Mouse (Mus musculus) CH12.LX (cell line): ENCODE measurements around the gene Car4. TPM values are rescaled to one million over a fixed set of nuclear protein-coding genes. Genes with fewer than 3 reads are reported as not detected.

Experiments
- DNase-seq: peaks from one replicate; pipeline ENCODE4 v3.0.0-alpha.2; 2013; ENCODE audit errors: extremely low read depth
- H3K27ac ChIP-seq: 2 replicates; pipeline ENCODE4 v1.5.1; 2012; ENCODE audit warnings: low read depth, mild to moderate bottlenecking, control low read depth, moderate library complexity; ENCODE audit not compliant: insufficient read depth
- H3K27me3 ChIP-seq: replicated peaks from 2 replicates; pipeline ENCODE3; 2012; ENCODE audit warnings: inconsistent platforms
- H3K36me3 ChIP-seq, 2 experiments: replicated peaks in 1 of 2; 2 replicates each; pipeline versions ENCODE3 to v1.6.1; 2012; ENCODE audit warnings: inconsistent platforms in 1 of 2, low read length in 1 of 2, mild to moderate bottlenecking in 1 of 2, mixed read lengths in 1 of 2, moderate library complexity in 1 of 2; ENCODE audit not compliant: control insufficient read depth in 1 of 2, insufficient read depth in 1 of 2
- H3K4me1 ChIP-seq, 2 experiments: 2 replicates each; pipeline ENCODE4 v1.6.1; 2012; ENCODE audit warnings: inconsistent platforms in 1 of 2, moderate library complexity in 1 of 2; ENCODE audit not compliant: insufficient read depth in 2 of 2, control insufficient read depth in 1 of 2
- H3K4me2 ChIP-seq: 2 replicates; pipeline ENCODE4 v1.6.1; 2012; ENCODE audit warnings: low read depth, mild to moderate bottlenecking, control low read depth; ENCODE audit not compliant: poor library complexity, insufficient read depth, severe bottlenecking
- H3K4me3 ChIP-seq, 3 experiments: fragments of 150-350 bp in 1 of 3; sonication (generic) in 1 of 3; replicated peaks in 1 of 3; 2 replicates each; pipeline versions ENCODE3 to v1.5.1; 2011 to 2012; ENCODE audit warnings: low read depth in 2 of 3, low read length in 2 of 3, mild to moderate bottlenecking in 2 of 3, moderate library complexity in 2 of 3, control low read depth in 1 of 3, improper control_type of control experiment in 1 of 3, inconsistent platforms in 1 of 3, mixed read lengths in 1 of 3; ENCODE audit not compliant: poor library complexity in 1 of 3
- H3K79me2 ChIP-seq: replicated peaks from 2 replicates; pipeline ENCODE4 v1.6.1; 2012; ENCODE audit warnings: mild to moderate bottlenecking, moderate library complexity; ENCODE audit not compliant: control insufficient read depth, poor library complexity, insufficient read depth, severe bottlenecking; ENCODE audit errors: extremely low read depth
- H3K9ac ChIP-seq: 2 replicates; pipeline ENCODE4 v1.6.1; 2012; ENCODE audit warnings: low read depth, mild to moderate bottlenecking, control low read depth, moderate library complexity; ENCODE audit not compliant: insufficient read depth
- H3K9me3 ChIP-seq: replicated peaks from 2 replicates; pipeline ENCODE3; 2012; ENCODE audit warnings: low read length, inconsistent platforms, mixed read lengths
- BHLHE40 ChIP-seq: IDR thresholded peaks from 2 replicates; pipeline ENCODE4 v1.6.1; 2011; ENCODE audit warnings: mild to moderate bottlenecking, low read depth, low read length, improper control_type of control experiment
- CHD1 ChIP-seq: IDR thresholded peaks from 2 replicates; pipeline ENCODE4 v1.6.1; 2012; ENCODE audit warnings: low read depth, low read length, improper control_type of control experiment, inconsistent platforms
- CTCF ChIP-seq, 2 experiments: IDR thresholded peaks in 1 of 2; conservative IDR thresholded peaks in 1 of 2; 2 replicates each; pipeline ENCODE4 v1.5.1; 2011 to 2012; ENCODE audit warnings: low read depth in 2 of 2, low read length in 2 of 2, improper control_type of control experiment in 1 of 2, inconsistent platforms in 1 of 2, mild to moderate bottlenecking in 1 of 2, moderate library complexity in 1 of 2
- E2F4 ChIP-seq: IDR thresholded peaks from 2 replicates; pipeline ENCODE4 v1.6.1; 2011; ENCODE audit warnings: low read depth, low read length, improper control_type of control experiment; ENCODE audit not compliant: insufficient replicate concordance
- ELF1 ChIP-seq: IDR thresholded peaks from 2 replicates; pipeline ENCODE4 v1.6.1; 2014; ENCODE audit warnings: low read depth, mild to moderate bottlenecking, inconsistent platforms, low read length, improper control_type of control experiment
- EP300 ChIP-seq: IDR thresholded peaks from 2 replicates; pipeline ENCODE4 v1.6.1; 2011; ENCODE audit warnings: low read length, improper control_type of control experiment
- ETS1 ChIP-seq: conservative IDR thresholded peaks from 2 replicates; pipeline ENCODE4 v1.6.1; 2012; ENCODE audit warnings: low read depth, mild to moderate bottlenecking, inconsistent platforms, low read length, improper control_type of control experiment, moderate library complexity
- HCFC1 ChIP-seq: IDR thresholded peaks from 2 replicates; pipeline ENCODE4 v1.6.1; 2012; ENCODE audit warnings: low read depth, mild to moderate bottlenecking, inconsistent platforms, low read length, improper control_type of control experiment
- IRF4 ChIP-seq: IDR thresholded peaks from 2 replicates; pipeline ENCODE4 v1.6.1; 2014; ENCODE audit warnings: low read depth, mild to moderate bottlenecking, inconsistent platforms, low read length, improper control_type of control experiment
- JUN ChIP-seq: IDR thresholded peaks from 2 replicates; pipeline ENCODE4 v1.6.1; 2011; ENCODE audit warnings: low read depth, mild to moderate bottlenecking, low read length, improper control_type of control experiment, moderate library complexity; ENCODE audit not compliant: insufficient read depth
- JUND ChIP-seq: conservative IDR thresholded peaks from 2 replicates; pipeline ENCODE4 v1.6.1; 2011; ENCODE audit warnings: low read depth, low read length, improper control_type of control experiment
- KAT2A ChIP-seq: IDR thresholded peaks from 2 replicates; pipeline ENCODE4 v1.6.1; 2012; ENCODE audit warnings: low read length, improper control_type of control experiment, inconsistent platforms; ENCODE audit not compliant: insufficient replicate concordance
- MAX ChIP-seq: IDR thresholded peaks from 2 replicates; pipeline ENCODE4 v1.6.1; 2011; ENCODE audit warnings: low read length, improper control_type of control experiment
- MAZ ChIP-seq: IDR thresholded peaks from 2 replicates; pipeline ENCODE4 v1.6.1; 2012; ENCODE audit warnings: low read depth, mild to moderate bottlenecking, inconsistent platforms, low read length, improper control_type of control experiment, moderate library complexity
- MEF2A ChIP-seq: IDR thresholded peaks from 2 replicates; pipeline ENCODE4 v1.6.1; 2014; ENCODE audit warnings: low read depth, mild to moderate bottlenecking, inconsistent platforms, low read length, improper control_type of control experiment, borderline replicate concordance
- MXI1 ChIP-seq: IDR thresholded peaks from 2 replicates; pipeline ENCODE4 v1.6.1; 2011; ENCODE audit warnings: mild to moderate bottlenecking, low read depth, low read length, improper control_type of control experiment
- MYC ChIP-seq: IDR thresholded peaks from 2 replicates; pipeline ENCODE4 v1.6.1; 2011; ENCODE audit warnings: low read depth, mild to moderate bottlenecking, improper control_type of control experiment, low read length
- NELFE ChIP-seq: IDR thresholded peaks from 2 replicates; pipeline ENCODE4 v1.6.1; 2011; ENCODE audit warnings: low read depth, low read length, improper control_type of control experiment
- NRF1 ChIP-seq: IDR thresholded peaks from 2 replicates; pipeline ENCODE4 v1.6.1; 2014; ENCODE audit warnings: low read depth, mild to moderate bottlenecking, inconsistent platforms, low read length, improper control_type of control experiment, moderate library complexity
- POLR2A ChIP-seq: IDR thresholded peaks from 2 replicates; pipeline ENCODE4 v1.6.1; 2011; ENCODE audit warnings: low read depth, mild to moderate bottlenecking, improper control_type of control experiment, low read length
- POLR2AphosphoS2 ChIP-seq: IDR thresholded peaks from 2 replicates; pipeline ENCODE4 v1.6.1; 2011; ENCODE audit warnings: low read depth, low read length, improper control_type of control experiment
- RAD21 ChIP-seq: IDR thresholded peaks from 2 replicates; pipeline ENCODE4 v1.6.1; 2011; ENCODE audit warnings: low read depth, mild to moderate bottlenecking, low read length, improper control_type of control experiment, moderate library complexity
- RCOR1 ChIP-seq: conservative IDR thresholded peaks from 2 replicates; pipeline ENCODE4 v1.6.1; 2012; ENCODE audit warnings: low read depth, mild to moderate bottlenecking, inconsistent platforms, low read length, improper control_type of control experiment
- SIN3A ChIP-seq: IDR thresholded peaks from 2 replicates; pipeline ENCODE4 v1.6.1; 2012; ENCODE audit warnings: low read length, improper control_type of control experiment, inconsistent platforms
- SMC3 ChIP-seq: IDR thresholded peaks from 2 replicates; pipeline ENCODE4 v1.6.1; 2011; ENCODE audit warnings: low read depth, low read length, improper control_type of control experiment
- TBP ChIP-seq: conservative IDR thresholded peaks from 2 replicates; pipeline ENCODE4 v1.6.1; 2011; ENCODE audit warnings: low read depth, low read length, improper control_type of control experiment
- TCF12 ChIP-seq: IDR thresholded peaks from 2 replicates; pipeline ENCODE4 v1.6.1; 2014; ENCODE audit warnings: low read depth, mild to moderate bottlenecking, inconsistent platforms, low read length, improper control_type of control experiment
- UBTF ChIP-seq: IDR thresholded peaks from 2 replicates; pipeline ENCODE4 v1.6.1; 2012; ENCODE audit warnings: low read depth, mild to moderate bottlenecking, inconsistent platforms, low read length, improper control_type of control experiment, moderate library complexity
- USF1 ChIP-seq: IDR thresholded peaks from 2 replicates; pipeline ENCODE4 v1.6.1; 2014; ENCODE audit warnings: low read depth, mild to moderate bottlenecking, inconsistent platforms, low read length, improper control_type of control experiment
- USF2 ChIP-seq: conservative IDR thresholded peaks from 2 replicates; pipeline ENCODE4 v1.6.1; 2011; ENCODE audit warnings: low read depth, low read length, improper control_type of control experiment
- ZKSCAN1 ChIP-seq: IDR thresholded peaks from 2 replicates; pipeline ENCODE4 v1.6.1; 2012; ENCODE audit warnings: low read depth, inconsistent platforms, low read length, improper control_type of control experiment, borderline replicate concordance
- ZMIZ1 ChIP-seq: IDR thresholded peaks from 2 replicates; pipeline ENCODE4 v1.6.1; 2012; ENCODE audit warnings: low read depth, mild to moderate bottlenecking, inconsistent platforms, low read length, improper control_type of control experiment
- ZNF384 ChIP-seq: IDR thresholded peaks from 2 replicates; pipeline ENCODE4 v1.6.1; 2012; ENCODE audit warnings: low read depth, low read length, improper control_type of control experiment, inconsistent platforms
- dilution Hi-C: fragments of 300-500 bp; cut with MboI; formaldehyde crosslinking; loops from 2 replicates; pipeline ENCODE4 v1.14.3; 2020; ENCODE audit warnings: low sequenced_read_pairs; ENCODE audit not compliant: extremely low pct_unique_long_range_greater_than_20kb, extremely low pct_ligation_motif_present
- in situ Hi-C: fragments of 300-500 bp; cut with MboI; formaldehyde crosslinking; loops from 3 replicates; pipeline ENCODE4 v1.14.3; 2019; ENCODE audit warnings: low sequenced_read_pairs, low pct_ligation_motif_present, low pct_unique_long_range_greater_than_20kb, mixed read lengths
- polyA plus RNA-seq: library from polyadenylated mRNA; unstranded; fragments of >175 nt; gene quantifications from 2 replicates; pipeline ENCODE4 v1.2.1, GENCODE M21; 2012; ENCODE audit warnings: low read depth; ENCODE audit not compliant: insufficient read length
- total RNA-seq, 2 experiments: library from RNA; depleted of rRNA; stranded (reverse); fragments of 300-350 nt in 1 of 2; fragments of >200 nt in 1 of 2; gene quantifications; 2 replicates each; pipeline ENCODE4 v1.2.3; 2012 to 2014

The Car4 gene
- total and polyA plus RNA-seq, 3 experiments = not detected

DNA sequence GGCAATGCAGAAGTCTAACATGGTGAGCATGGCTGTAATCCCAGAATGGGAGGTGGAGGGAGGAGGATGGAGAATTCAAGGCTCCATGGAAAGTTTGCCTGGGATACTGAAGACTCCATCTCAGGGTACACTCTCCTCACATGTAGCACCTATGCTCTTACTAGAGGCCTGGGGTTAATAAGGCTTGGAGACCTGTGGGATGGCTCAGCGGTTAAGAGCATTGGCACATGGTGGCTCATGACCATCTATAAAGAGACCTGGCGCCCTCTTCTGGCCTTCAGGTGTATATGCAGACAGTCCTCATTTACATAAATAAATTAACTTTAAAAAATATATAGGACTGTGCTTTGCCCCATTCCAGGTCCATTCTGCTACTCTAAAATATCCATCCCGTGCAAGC lies 38.3 kb upstream of the Car4 start:
- H3K9ac ChIP-seq = no peak overlapping the region
- no peak overlapping the region for H3K4me3 ChIP-seq
- in situ Hi-C loops (loop anchor here (5.0 to 10.0 kb wide), 4 partner anchors 42 to 336 kb away; no protein-coding TSS in a partner anchor), dilution Hi-C loops (no loop called here)
- TF ChIP-seq ZNF384 (no peak), ELF1 (no peak), USF1 (peak; percentile 6; the same call in 1 of the 2 replicates), CTCF (conservative IDR thresholded peaks at IDR 0.05 in 1 of 2, IDR thresholded peaks at IDR 0.05 in 1 of 2; ENCODE audit: low read depth in 2 of 2, low read length in 2 of 2) (peak; percentile 79 to 92), ZKSCAN1 (no peak), UBTF (no peak), USF2 (no peak), RAD21 (peak; percentile 50), RCOR1 (no peak), HCFC1 (no peak), NRF1 (no peak), MAZ (no peak), CHD1 (no peak), MAX (peak; percentile 90), POLR2A (peak; percentile 43; the same call in 1 of the 2 replicates), SMC3 (peak; percentile 43), IRF4 (peak; percentile 27; the same call in 1 of the 2 replicates), MXI1 (peak; percentile 70; the same call in 1 of the 2 replicates), MYC (peak; percentile 99), BHLHE40 (peak; percentile 55), TCF12 (no peak), JUND (0 out of 2 replicates have a peak, but pooled peaks have one; percentile 30), POLR2AphosphoS2 (no peak), NELFE (peak; percentile 44; the same call in 1 of the 2 replicates), ETS1 (no peak), KAT2A (no peak), SIN3A (0 out of 2 replicates have a peak, but pooled peaks have one; percentile 42), ZMIZ1 (no peak), JUN (no peak), TBP (peak; percentile 69; the same call in 1 of the 2 replicates), E2F4 (no peak), EP300 (peak; percentile 4; the same call in 1 of the 2 replicates), MEF2A (0 out of 2 replicates have a peak, but pooled peaks have one; percentile 28)
- peak; percentile 76 for DNase-seq
- H3K79me2 ChIP-seq = peaks cover 19% of the 10 kb centered on the region
- no peaks in the 10 kb centered on the region for H3K9me3 ChIP-seq
- peaks cover 3 to 5% of the 10 kb centered on the region in 2 experiments for H3K36me3 ChIP-seq
- H3K27me3 ChIP-seq = peaks cover 44% of the 10 kb centered on the region
- H3K4me2 ChIP-seq = peak overlapping the region; percentile 57
- H3K27ac ChIP-seq = no peak overlapping the region
- H3K4me1 ChIP-seq = peaks cover 8 to 29% of the 10 kb centered on the region in 2 experiments; a peak in 3 of 4 replicates
